Mouse (Mus musculus) erythroid progenitor cell, adult 5-6 weeks (primary cell): ENCODE results near the gene Vmn2r25. TPM values are rescaled to one million over a fixed set of nuclear protein-coding genes. Genes with fewer than 3 reads are reported as not detected.
"Not testable (repeated sequence)": the region's sequence is repeated elsewhere in the genome, so short reads cannot be mapped to it uniquely, and the experiment has no call there.

Experiments
- ATAC-seq: replicated peaks from 2 replicates; pipeline ENCODE4 v1.8.0; 2016; ENCODE audit warnings: moderate number of reproducible peaks, mild to moderate bottlenecking, moderate TSS enrichment, inconsistent platforms; ENCODE audit not compliant: poor library complexity, low FRiP score, severe bottlenecking
- total RNA-seq, 2 experiments: library from RNA; stranded (forward) in 1 of 2; stranded (reverse) in 1 of 2; fragments of 150-400 nt in 1 of 2; fragments of 186-747, 209-891 nt in 1 of 2; gene quantifications; 2 replicates each; pipeline versions ENCODE4 v1.2.3 to v1.2.4; 2015 to 2017; ENCODE audit warnings: low replicate concordance in 2 of 2

Gene Vmn2r25
- not detected in 2 replicates for total RNA-seq (2015; ENCODE audit: low replicate concordance)
- total RNA-seq (2017; ENCODE audit: low replicate concordance) = not detected in 2 replicates

GRCm38 (mm10) chr6:123853363-123853762 lies at the start of gene Vmn2r25:
Vmn2r25 (minus strand) TSS chr6:123853463.
- not testable (repeated sequence) for ATAC-seq

- ATAC-seq = no peak
Measured at GRCm38 (mm10) chr6:123819951-123820350, 33.3 kb downstream of the Vmn2r25 start.

GRCm38 (mm10) chr6:123810291-123810690 lies 43.0 kb downstream of the Vmn2r25 start:
- not testable (repeated sequence) for ATAC-seq

- no peak for ATAC-seq
Measured at GRCm38 (mm10) chr6:123793746-123794145, 59.5 kb downstream of the Vmn2r25 start.

GRCm38 (mm10) chr6:123784857-123785256 lies 68.4 kb downstream of the Vmn2r25 start:
- ATAC-seq = no peak

- ATAC-seq = no peak
Measured at GRCm38 (mm10) chr6:123778579-123778978, 74.7 kb downstream of the Vmn2r25 start, which contains the start of gene Vmn2r24. Vmn2r24 (plus strand) TSS chr6:123778879.

Other genes starting within 250 kb of the Vmn2r25 start
- gene Vmn2r22, start 202.7 kb downstream of the Vmn2r25 start, total RNA-seq (2015; ENCODE audit: low replicate concordance) = not detected in 2 replicates
- gene Vmn2r22, start 202.7 kb downstream of the Vmn2r25 start, total RNA-seq (2017; ENCODE audit: low replicate concordance) = not detected in 2 replicates
- gene Vmn2r23, start 150.8 kb downstream of the Vmn2r25 start, total RNA-seq (2015; ENCODE audit: low replicate concordance) = not detected in 2 replicates
- not detected in 2 replicates for gene Vmn2r23, start 150.8 kb downstream of the Vmn2r25 start, total RNA-seq (2017; ENCODE audit: low replicate concordance)
- gene Vmn2r24, start 74.6 kb downstream of the Vmn2r25 start, total RNA-seq (2015; ENCODE audit: low replicate concordance) = not detected in 2 replicates
- gene Vmn2r24, start 74.6 kb downstream of the Vmn2r25 start, total RNA-seq (2017; ENCODE audit: low replicate concordance) = not detected in 2 replicates
- not detected in 2 replicates for gene Vmn2r26, start 171.1 kb upstream of the Vmn2r25 start, total RNA-seq (2015; ENCODE audit: low replicate concordance)
- gene Vmn2r26, start 171.1 kb upstream of the Vmn2r25 start, total RNA-seq (2017; ENCODE audit: low replicate concordance) = not detected in 2 replicates